Mouse (Mus musculus) kidney, adult 2 months (tissue): ENCODE data around the gene Erc2.

Experiments
- CTCF ChIP-seq: fragments of 200-500 bp; conservative IDR thresholded peaks from 2 replicates; pipeline ENCODE4 v1.5.1; 2011; ENCODE audit warnings: low read depth, mild to moderate bottlenecking, control low read depth, low read length, moderate library complexity, mixed read lengths; ENCODE audit not compliant: insufficient read depth, insufficient read length
- POLR2A ChIP-seq: fragments of 200-500 bp; IDR thresholded peaks from one replicate; pipeline ENCODE4 v1.6.1; 2011; ENCODE audit warnings: low read depth, low read length, control low read depth

- no peak for TF ChIP-seq CTCF
- TF ChIP-seq POLR2A, result no peak
These were observed 858.6 kb downstream of the Erc2 start for GRCm38 (mm10) chr14:28480866-28481265.
